Mouse (Mus musculus) ES-E14 (cell line): ENCODE measurements around the gene Agmat.

Experiments used
- HCFC1 ChIP-seq: IDR thresholded peaks from 2 replicates; pipeline ENCODE4 v1.6.1; 2012; ENCODE audit warnings: low read length, inconsistent platforms, borderline replicate concordance; ENCODE audit not compliant: insufficient read depth
- MAFK ChIP-seq: IDR thresholded peaks from 2 replicates; pipeline ENCODE4 v1.6.1; 2014; ENCODE audit warnings: mild to moderate bottlenecking, low read depth, low read length, inconsistent platforms; ENCODE audit not compliant: insufficient read depth
- ZC3H11A ChIP-seq: IDR thresholded peaks from 2 replicates; pipeline ENCODE4 v1.6.1; 2012; ENCODE audit warnings: low read depth, mild to moderate bottlenecking, inconsistent platforms, low read length, borderline replicate concordance
- ZNF384 ChIP-seq: IDR thresholded peaks from 2 replicates; pipeline ENCODE4 v1.6.1; 2012; ENCODE audit warnings: low read depth, low read length, inconsistent platforms

DNA sequence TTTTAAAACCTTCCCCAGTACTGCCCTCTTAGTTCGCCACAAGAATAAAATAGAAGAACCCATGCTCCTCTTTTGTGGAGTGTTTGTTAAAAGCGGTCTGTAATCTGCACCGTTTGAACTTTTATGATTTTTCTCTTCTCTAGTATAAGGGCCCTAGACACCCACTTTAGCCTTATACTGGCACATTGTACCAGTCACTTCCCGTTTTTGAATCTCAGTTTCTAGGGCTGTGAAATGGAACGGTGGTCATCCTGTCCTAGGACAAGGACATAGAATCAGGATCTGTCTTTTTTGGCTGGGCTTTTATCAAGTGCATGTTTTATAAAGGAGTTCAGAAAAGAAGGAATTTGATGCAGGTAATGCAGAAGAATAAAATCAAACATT lies 47.7 kb downstream of the Agmat start:
- no peak for TF ChIP-seq ZC3H11A
- TF ChIP-seq HCFC1: no peak
- TF ChIP-seq ZNF384: no peak
- TF ChIP-seq MAFK: no peak
